Mouse (Mus musculus) brain, embryonic 14.5 days (tissue): ENCODE data around the gene Gjd3.

Experiments
- CTCF ChIP-seq: fragments of 200-500 bp; IDR thresholded peaks from 2 replicates; pipeline ENCODE4 v1.5.1; 2012; ENCODE audit warnings: inconsistent platforms, mild to moderate bottlenecking, moderate library complexity, borderline replicate concordance; ENCODE audit not compliant: insufficient read depth, insufficient read length; ENCODE audit errors: extremely low read depth
- POLR2A ChIP-seq: fragments of 200-500 bp; IDR thresholded peaks from 2 replicates; pipeline ENCODE4 v1.6.1; 2012; ENCODE audit warnings: mild to moderate bottlenecking, inconsistent platforms, borderline replicate concordance; ENCODE audit not compliant: poor library complexity, insufficient read depth, insufficient read length, severe bottlenecking; ENCODE audit errors: extremely low read depth

- TF ChIP-seq POLR2A (no peak), CTCF (no peak)
Observed at GRCm38 (mm10) chr11:98964616-98965415, 18.0 kb downstream of the Gjd3 start.
